17 mouse cellular contexts compared by ENCODE assay signal in the genomic region with DNA sequence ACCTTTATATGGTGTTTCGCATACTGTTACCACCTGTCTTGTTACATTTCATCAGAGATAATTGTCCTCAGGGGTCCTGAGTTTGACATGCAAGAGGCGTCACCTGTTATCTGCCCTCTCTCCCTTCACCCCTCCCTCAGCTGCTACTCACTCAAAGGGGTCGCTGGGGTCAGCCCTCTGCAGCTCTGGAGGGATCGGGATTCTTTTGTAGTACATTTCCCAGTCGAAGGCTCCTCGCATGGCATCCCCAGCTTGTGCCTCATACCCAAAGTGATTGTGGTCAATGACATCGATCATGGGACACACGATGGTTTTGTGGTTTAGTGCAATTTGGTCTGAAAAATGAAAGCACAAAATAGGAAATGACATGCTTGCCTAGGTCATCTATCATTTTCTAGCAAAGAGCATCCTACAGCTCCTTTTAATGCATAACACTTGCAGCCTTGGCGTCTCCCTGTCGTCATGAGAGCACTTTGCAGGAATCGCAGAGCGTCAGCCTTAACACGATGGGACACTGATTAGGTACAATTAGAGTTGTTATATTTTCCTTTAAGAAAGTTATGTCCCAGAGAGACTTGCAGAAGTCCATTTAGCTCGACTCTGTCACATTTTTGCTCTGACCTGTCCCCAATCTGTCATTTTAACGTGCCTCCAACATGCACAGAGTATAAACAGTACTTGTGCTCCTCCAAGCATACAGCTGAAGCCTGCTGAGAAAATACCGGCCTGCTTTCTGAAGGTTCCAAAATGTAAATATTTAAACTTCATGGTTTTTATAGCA.
DNase-seq lines count a peak whose midpoint lies in the region; ATAC-seq and TF ChIP-seq lines count a peak whose summit lies in the region.
"Had no signal": no experiment of that assay in that cellular context is flagged by ENCODE, and none has a peak within 500 bp of the region (broad histone marks: within the 10 kb centered on the region; RNA-seq: fewer than 3 reads in every experiment).

No protein-coding gene starts in this region.

- no peak overlapping the region for H3K4me3 ChIP-seq in hindbrain, embryonic 11.5 days (ENCODE audit: low read depth, low read length)
- no peak overlapping the region for H3K4me3 ChIP-seq in hindbrain, postnatal 0 days (ENCODE audit: low read length)
- H3K4me3 ChIP-seq in midbrain, embryonic 11.5 days (ENCODE audit: low read depth, low read length): no peak overlapping the region
- no peak overlapping the region for H3K4me3 ChIP-seq in midbrain, postnatal 0 days (ENCODE audit: low read depth, low read length)
- no peak overlapping the region for H3K4me3 ChIP-seq in embryonic facial prominence, embryonic 14.5 days (ENCODE audit: low read depth, low read length)
- no peak overlapping the region for H3K4me3 ChIP-seq in stomach, embryonic 15.5 days (replicated peaks)
- H3K4me3 ChIP-seq: heart, embryonic 13.5 days; liver, embryonic 13.5 days had no signal

- no peak for TF ChIP-seq CTCF in hindbrain, postnatal 0 days (IDR thresholded peaks at IDR 0.05; ENCODE audit: low read depth)
- no peak for TF ChIP-seq CTCF in midbrain, postnatal 0 days (IDR thresholded peaks at IDR 0.05)

- H3K4me1 ChIP-seq in hindbrain, embryonic 11.5 days (replicated peaks; ENCODE audit: control insufficient read depth, insufficient read depth, low read length): no peaks in the 10 kb centered on the region
- H3K4me1 ChIP-seq in hindbrain, postnatal 0 days (ENCODE audit: insufficient read depth, low read length): no peaks in the 10 kb centered on the region
- no peaks in the 10 kb centered on the region for H3K4me1 ChIP-seq in midbrain, embryonic 11.5 days (ENCODE audit: control insufficient read depth, insufficient read depth, low read length)
- H3K4me1 ChIP-seq in midbrain, postnatal 0 days (ENCODE audit: insufficient read depth, low read length): 0 out of 2 replicates have a peak, but pooled peaks cover 3% of the 10 kb centered on the region
- peaks cover 12% of the 10 kb centered on the region for H3K4me1 ChIP-seq in embryonic facial prominence, embryonic 14.5 days (ENCODE audit: control insufficient read depth, insufficient read depth, low read length)
- H3K4me1 ChIP-seq in stomach, embryonic 15.5 days: no peaks in the 10 kb centered on the region
- H3K4me1 ChIP-seq: liver, embryonic 13.5 days had no signal

- ATAC-seq in hindbrain, embryonic 11.5 days (ENCODE audit: low FRiP score): peak; percentile 81
- ATAC-seq in hindbrain, postnatal 0 days: no peak
- ATAC-seq in midbrain, embryonic 11.5 days (ENCODE audit: low FRiP score): peak; percentile 70; the same call in 1 of the 2 replicates
- no peak for ATAC-seq in midbrain, postnatal 0 days (ENCODE audit: low FRiP score)
- ATAC-seq in embryonic facial prominence, embryonic 14.5 days (ENCODE audit: low read depth): peak; percentile 72; the same call in 1 of the 2 replicates
- ATAC-seq in stomach, embryonic 15.5 days (ENCODE audit: insufficient read depth, low FRiP score, low read depth): no peak

- peak; percentile 43 for DNase-seq in hindbrain, embryonic 11.5 days (ENCODE audit: low spot score)
- no peak for DNase-seq in hindbrain, postnatal 0 days (ENCODE audit: low spot score)
- DNase-seq in midbrain, embryonic 11.5 days (ENCODE audit: low spot score, missing footprints): peak; percentile 82
- DNase-seq in midbrain, postnatal 0 days (ENCODE audit: low spot score): no peak
- DNase-seq in embryonic facial prominence, embryonic 14.5 days (ENCODE audit: low spot score): peak; percentile 77
- DNase-seq in frontal cortex, postnatal 14 days (ENCODE audit: low spot score in 2 of 2): no peak
- no peak for DNase-seq in layer of hippocampus, postnatal 36 days
- DNase-seq: adrenal gland, postnatal 25 days; B cell, adult 2 months; cerebellum, postnatal 10 days; gastrocnemius, postnatal 36 days; liver, embryonic 13.5 days; right cerebral cortex, adult 18-20 months; thymus, postnatal 14 days had no signal

- H3K27ac ChIP-seq in hindbrain, embryonic 11.5 days (ENCODE audit: low read depth, low read length): no peak overlapping the region
- no peak overlapping the region for H3K27ac ChIP-seq in hindbrain, postnatal 0 days
- no peak overlapping the region for H3K27ac ChIP-seq in midbrain, embryonic 11.5 days (ENCODE audit: low read depth, low read length)
- no peak overlapping the region for H3K27ac ChIP-seq in midbrain, postnatal 0 days (ENCODE audit: low read depth, low read length)
- H3K27ac ChIP-seq in embryonic facial prominence, embryonic 14.5 days (replicated peaks; ENCODE audit: low read depth, low read length): no peak overlapping the region
- H3K27ac ChIP-seq in stomach, embryonic 15.5 days: no peak overlapping the region
- H3K27ac ChIP-seq: heart, embryonic 13.5 days; liver, embryonic 13.5 days had no signal

- H3K27me3 ChIP-seq in hindbrain, embryonic 11.5 days (ENCODE audit: control insufficient read depth, insufficient read depth, low read length): no peaks in the 10 kb centered on the region
- H3K27me3 ChIP-seq in hindbrain, postnatal 0 days (ENCODE audit: insufficient read depth, low read length): no peaks in the 10 kb centered on the region
- H3K27me3 ChIP-seq in midbrain, embryonic 11.5 days (ENCODE audit: control insufficient read depth, insufficient read depth, low read length): no peaks in the 10 kb centered on the region
- no peaks in the 10 kb centered on the region for H3K27me3 ChIP-seq in midbrain, postnatal 0 days (ENCODE audit: insufficient read depth, low read length)
- no peaks in the 10 kb centered on the region for H3K27me3 ChIP-seq in embryonic facial prominence, embryonic 14.5 days (replicated peaks; ENCODE audit: control insufficient read depth, insufficient read depth, low read length)
- no peaks in the 10 kb centered on the region for H3K27me3 ChIP-seq in stomach, embryonic 15.5 days (replicated peaks)
- H3K27me3 ChIP-seq: heart, embryonic 13.5 days; liver, embryonic 13.5 days had no signal

- H3K36me3 ChIP-seq in hindbrain, embryonic 11.5 days (ENCODE audit: control insufficient read depth, insufficient read depth, low read length): no peaks in the 10 kb centered on the region
- H3K36me3 ChIP-seq in hindbrain, postnatal 0 days (ENCODE audit: insufficient read depth, low read length): no peaks in the 10 kb centered on the region
- no peaks in the 10 kb centered on the region for H3K36me3 ChIP-seq in midbrain, embryonic 11.5 days (ENCODE audit: control insufficient read depth, insufficient read depth, low read length)
- no peaks in the 10 kb centered on the region for H3K36me3 ChIP-seq in midbrain, postnatal 0 days (ENCODE audit: insufficient read depth, low read length)
- no peaks in the 10 kb centered on the region for H3K36me3 ChIP-seq in embryonic facial prominence, embryonic 14.5 days (ENCODE audit: control insufficient read depth, insufficient read depth, low read length)
- H3K36me3 ChIP-seq in stomach, embryonic 15.5 days: no peaks in the 10 kb centered on the region
- H3K36me3 ChIP-seq: G1E; heart, embryonic 13.5 days; liver, embryonic 13.5 days had no signal

- WGBS in hindbrain, embryonic 11.5 days: 24% methylated on average over 16 of the region's 16 CpGs
- 35% methylated on average over 16 of the region's 16 CpGs for WGBS in hindbrain, postnatal 0 days
- WGBS in midbrain, embryonic 11.5 days: 41% methylated on average over 16 of the region's 16 CpGs
- WGBS in midbrain, postnatal 0 days: 41% methylated on average over 16 of the region's 16 CpGs
- 20% methylated on average over 16 of the region's 16 CpGs for WGBS in embryonic facial prominence, embryonic 14.5 days
- 30% methylated on average over 16 of the region's 16 CpGs for WGBS in stomach, embryonic 15.5 days

- no peaks in the 10 kb centered on the region for H3K9me3 ChIP-seq in hindbrain, embryonic 11.5 days (ENCODE audit: control insufficient read depth, low read length)
- no peaks in the 10 kb centered on the region for H3K9me3 ChIP-seq in hindbrain, postnatal 0 days (ENCODE audit: low read length)
- H3K9me3 ChIP-seq in midbrain, embryonic 11.5 days (ENCODE audit: control insufficient read depth, low read length): no peaks in the 10 kb centered on the region
- H3K9me3 ChIP-seq in midbrain, postnatal 0 days (ENCODE audit: low read length): no peaks in the 10 kb centered on the region
- H3K9me3 ChIP-seq in embryonic facial prominence, embryonic 14.5 days (ENCODE audit: control insufficient read depth, low read length): no peaks in the 10 kb centered on the region
- no peaks in the 10 kb centered on the region for H3K9me3 ChIP-seq in stomach, embryonic 15.5 days
- H3K9me3 ChIP-seq: G1E; heart, embryonic 13.5 days; liver, embryonic 13.5 days had no signal

- no peak overlapping the region for H3K4me2 ChIP-seq in hindbrain, embryonic 11.5 days (replicated peaks; ENCODE audit: low read depth, low read length)
- H3K4me2 ChIP-seq in hindbrain, postnatal 0 days (ENCODE audit: low read depth, low read length): no peak overlapping the region
- H3K4me2 ChIP-seq in midbrain, embryonic 11.5 days: no peak overlapping the region
- no peak overlapping the region for H3K4me2 ChIP-seq in midbrain, postnatal 0 days (ENCODE audit: low read depth, low read length, poor library complexity, severe bottlenecking)
- no peak overlapping the region for H3K4me2 ChIP-seq in embryonic facial prominence, embryonic 14.5 days (ENCODE audit: low read depth, low read length)
- peak overlapping the region; percentile 19; the same call in 1 of the 2 replicates for H3K4me2 ChIP-seq in stomach, embryonic 15.5 days
- H3K4me2 ChIP-seq: heart, embryonic 13.5 days; liver, embryonic 13.5 days had no signal

- H3K9ac ChIP-seq in hindbrain, embryonic 11.5 days (ENCODE audit: low read depth, low read length): no peak overlapping the region
- H3K9ac ChIP-seq in hindbrain, postnatal 0 days (replicated peaks; ENCODE audit: low read length): no peak overlapping the region
- H3K9ac ChIP-seq in midbrain, embryonic 11.5 days (ENCODE audit: low read length): no peak overlapping the region
- no peak overlapping the region for H3K9ac ChIP-seq in midbrain, postnatal 0 days (replicated peaks; ENCODE audit: low read length, poor library complexity, severe bottlenecking)
- H3K9ac ChIP-seq in embryonic facial prominence, embryonic 14.5 days (ENCODE audit: low read depth, low read length): no peak overlapping the region
- H3K9ac ChIP-seq in stomach, embryonic 15.5 days: no peak overlapping the region
- H3K9ac ChIP-seq: heart, embryonic 13.5 days; liver, embryonic 13.5 days had no signal

Comparison
In these comparisons a context has a peak if more than half of its experiments do, and no peak if none do; other contexts are left out.
1. ATAC-seq: peak in hindbrain, embryonic 11.5 days (single experiment), midbrain, embryonic 11.5 days (single experiment) and embryonic facial prominence, embryonic 14.5 days (single experiment); none in hindbrain, postnatal 0 days (single experiment), midbrain, postnatal 0 days (single experiment) and stomach, embryonic 15.5 days (single experiment).
2. DNase-seq: peak in hindbrain, embryonic 11.5 days (single experiment), midbrain, embryonic 11.5 days (single experiment) and embryonic facial prominence, embryonic 14.5 days (single experiment); none in hindbrain, postnatal 0 days (single experiment), midbrain, postnatal 0 days (single experiment), frontal cortex, postnatal 14 days (0 of 2) and layer of hippocampus, postnatal 36 days (0 of 2).